Mouse (Mus musculus) CH12.LX (cell line): Measurements from ENCODE around the gene Adgrl3. TPM values are rescaled to one million over a fixed set of nuclear protein-coding genes. Genes with fewer than 3 reads are reported as not detected.

Experiments
- DNase-seq: peaks from one replicate; pipeline ENCODE4 v3.0.0-alpha.2; 2013; ENCODE audit errors: extremely low read depth
- H3K27ac ChIP-seq: 2 replicates; pipeline ENCODE4 v1.5.1; 2012; ENCODE audit warnings: low read depth, mild to moderate bottlenecking, control low read depth, moderate library complexity; ENCODE audit not compliant: insufficient read depth
- H3K27me3 ChIP-seq: replicated peaks from 2 replicates; pipeline ENCODE3; 2012; ENCODE audit warnings: inconsistent platforms
- H3K36me3 ChIP-seq, 2 experiments: replicated peaks in 1 of 2; 2 replicates each; pipeline versions ENCODE3 to v1.6.1; 2012; ENCODE audit warnings: inconsistent platforms in 1 of 2, low read length in 1 of 2, mild to moderate bottlenecking in 1 of 2, mixed read lengths in 1 of 2, moderate library complexity in 1 of 2; ENCODE audit not compliant: control insufficient read depth in 1 of 2, insufficient read depth in 1 of 2
- H3K4me1 ChIP-seq, 2 experiments: 2 replicates each; pipeline ENCODE4 v1.6.1; 2012; ENCODE audit warnings: inconsistent platforms in 1 of 2, moderate library complexity in 1 of 2; ENCODE audit not compliant: insufficient read depth in 2 of 2, control insufficient read depth in 1 of 2
- H3K4me2 ChIP-seq: 2 replicates; pipeline ENCODE4 v1.6.1; 2012; ENCODE audit warnings: low read depth, mild to moderate bottlenecking, control low read depth; ENCODE audit not compliant: poor library complexity, insufficient read depth, severe bottlenecking
- H3K4me3 ChIP-seq, 3 experiments: fragments of 150-350 bp in 1 of 3; sonication (generic) in 1 of 3; replicated peaks in 1 of 3; 2 replicates each; pipeline versions ENCODE3 to v1.5.1; 2011 to 2012; ENCODE audit warnings: low read depth in 2 of 3, low read length in 2 of 3, mild to moderate bottlenecking in 2 of 3, moderate library complexity in 2 of 3, control low read depth in 1 of 3, improper control_type of control experiment in 1 of 3, inconsistent platforms in 1 of 3, mixed read lengths in 1 of 3; ENCODE audit not compliant: poor library complexity in 1 of 3
- H3K79me2 ChIP-seq: replicated peaks from 2 replicates; pipeline ENCODE4 v1.6.1; 2012; ENCODE audit warnings: mild to moderate bottlenecking, moderate library complexity; ENCODE audit not compliant: control insufficient read depth, poor library complexity, insufficient read depth, severe bottlenecking; ENCODE audit errors: extremely low read depth
- H3K9ac ChIP-seq: 2 replicates; pipeline ENCODE4 v1.6.1; 2012; ENCODE audit warnings: low read depth, mild to moderate bottlenecking, control low read depth, moderate library complexity; ENCODE audit not compliant: insufficient read depth
- H3K9me3 ChIP-seq: replicated peaks from 2 replicates; pipeline ENCODE3; 2012; ENCODE audit warnings: low read length, inconsistent platforms, mixed read lengths
- BHLHE40 ChIP-seq: IDR thresholded peaks from 2 replicates; pipeline ENCODE4 v1.6.1; 2011; ENCODE audit warnings: mild to moderate bottlenecking, low read depth, low read length, improper control_type of control experiment
- CHD2 ChIP-seq: IDR thresholded peaks from 2 replicates; pipeline ENCODE4 v1.6.1; 2011; ENCODE audit warnings: low read length, improper control_type of control experiment
- ELF1 ChIP-seq: IDR thresholded peaks from 2 replicates; pipeline ENCODE4 v1.6.1; 2014; ENCODE audit warnings: low read depth, mild to moderate bottlenecking, inconsistent platforms, low read length, improper control_type of control experiment
- EP300 ChIP-seq: IDR thresholded peaks from 2 replicates; pipeline ENCODE4 v1.6.1; 2011; ENCODE audit warnings: low read length, improper control_type of control experiment
- ETS1 ChIP-seq: conservative IDR thresholded peaks from 2 replicates; pipeline ENCODE4 v1.6.1; 2012; ENCODE audit warnings: low read depth, mild to moderate bottlenecking, inconsistent platforms, low read length, improper control_type of control experiment, moderate library complexity
- HCFC1 ChIP-seq: IDR thresholded peaks from 2 replicates; pipeline ENCODE4 v1.6.1; 2012; ENCODE audit warnings: low read depth, mild to moderate bottlenecking, inconsistent platforms, low read length, improper control_type of control experiment
- IRF4 ChIP-seq: IDR thresholded peaks from 2 replicates; pipeline ENCODE4 v1.6.1; 2014; ENCODE audit warnings: low read depth, mild to moderate bottlenecking, inconsistent platforms, low read length, improper control_type of control experiment
- JUN ChIP-seq: IDR thresholded peaks from 2 replicates; pipeline ENCODE4 v1.6.1; 2011; ENCODE audit warnings: low read depth, mild to moderate bottlenecking, low read length, improper control_type of control experiment, moderate library complexity; ENCODE audit not compliant: insufficient read depth
- MAX ChIP-seq: IDR thresholded peaks from 2 replicates; pipeline ENCODE4 v1.6.1; 2011; ENCODE audit warnings: low read length, improper control_type of control experiment
- MAZ ChIP-seq: IDR thresholded peaks from 2 replicates; pipeline ENCODE4 v1.6.1; 2012; ENCODE audit warnings: low read depth, mild to moderate bottlenecking, inconsistent platforms, low read length, improper control_type of control experiment, moderate library complexity
- MEF2A ChIP-seq: IDR thresholded peaks from 2 replicates; pipeline ENCODE4 v1.6.1; 2014; ENCODE audit warnings: low read depth, mild to moderate bottlenecking, inconsistent platforms, low read length, improper control_type of control experiment, borderline replicate concordance
- MXI1 ChIP-seq: IDR thresholded peaks from 2 replicates; pipeline ENCODE4 v1.6.1; 2011; ENCODE audit warnings: mild to moderate bottlenecking, low read depth, low read length, improper control_type of control experiment
- NELFE ChIP-seq: IDR thresholded peaks from 2 replicates; pipeline ENCODE4 v1.6.1; 2011; ENCODE audit warnings: low read depth, low read length, improper control_type of control experiment
- PAX5 ChIP-seq: IDR thresholded peaks from 2 replicates; pipeline ENCODE4 v1.6.1; 2012; ENCODE audit warnings: low read length, inconsistent platforms, mixed read lengths
- TBP ChIP-seq: conservative IDR thresholded peaks from 2 replicates; pipeline ENCODE4 v1.6.1; 2011; ENCODE audit warnings: low read depth, low read length, improper control_type of control experiment
- UBTF ChIP-seq: IDR thresholded peaks from 2 replicates; pipeline ENCODE4 v1.6.1; 2012; ENCODE audit warnings: low read depth, mild to moderate bottlenecking, inconsistent platforms, low read length, improper control_type of control experiment, moderate library complexity
- USF1 ChIP-seq: IDR thresholded peaks from 2 replicates; pipeline ENCODE4 v1.6.1; 2014; ENCODE audit warnings: low read depth, mild to moderate bottlenecking, inconsistent platforms, low read length, improper control_type of control experiment
- USF2 ChIP-seq: conservative IDR thresholded peaks from 2 replicates; pipeline ENCODE4 v1.6.1; 2011; ENCODE audit warnings: low read depth, low read length, improper control_type of control experiment
- ZMIZ1 ChIP-seq: IDR thresholded peaks from 2 replicates; pipeline ENCODE4 v1.6.1; 2012; ENCODE audit warnings: low read depth, mild to moderate bottlenecking, inconsistent platforms, low read length, improper control_type of control experiment
- ZNF384 ChIP-seq: IDR thresholded peaks from 2 replicates; pipeline ENCODE4 v1.6.1; 2012; ENCODE audit warnings: low read depth, low read length, improper control_type of control experiment, inconsistent platforms
- dilution Hi-C: fragments of 300-500 bp; cut with MboI; formaldehyde crosslinking; loops from 2 replicates; pipeline ENCODE4 v1.14.3; 2020; ENCODE audit warnings: low sequenced_read_pairs; ENCODE audit not compliant: extremely low pct_unique_long_range_greater_than_20kb, extremely low pct_ligation_motif_present
- in situ Hi-C: fragments of 300-500 bp; cut with MboI; formaldehyde crosslinking; loops from 3 replicates; pipeline ENCODE4 v1.14.3; 2019; ENCODE audit warnings: low sequenced_read_pairs, low pct_ligation_motif_present, low pct_unique_long_range_greater_than_20kb, mixed read lengths
- polyA plus RNA-seq: library from polyadenylated mRNA; unstranded; fragments of >175 nt; gene quantifications from 2 replicates; pipeline ENCODE4 v1.2.1, GENCODE M21; 2012; ENCODE audit warnings: low read depth; ENCODE audit not compliant: insufficient read length
- total RNA-seq, 2 experiments: library from RNA; depleted of rRNA; stranded (reverse); fragments of 300-350 nt in 1 of 2; fragments of >200 nt in 1 of 2; gene quantifications; 2 replicates each; pipeline ENCODE4 v1.2.3; 2012 to 2014

The Adgrl3 gene
- total and polyA plus RNA-seq, 3 experiments: 0.13 TPM; not detected in 2

DNA sequence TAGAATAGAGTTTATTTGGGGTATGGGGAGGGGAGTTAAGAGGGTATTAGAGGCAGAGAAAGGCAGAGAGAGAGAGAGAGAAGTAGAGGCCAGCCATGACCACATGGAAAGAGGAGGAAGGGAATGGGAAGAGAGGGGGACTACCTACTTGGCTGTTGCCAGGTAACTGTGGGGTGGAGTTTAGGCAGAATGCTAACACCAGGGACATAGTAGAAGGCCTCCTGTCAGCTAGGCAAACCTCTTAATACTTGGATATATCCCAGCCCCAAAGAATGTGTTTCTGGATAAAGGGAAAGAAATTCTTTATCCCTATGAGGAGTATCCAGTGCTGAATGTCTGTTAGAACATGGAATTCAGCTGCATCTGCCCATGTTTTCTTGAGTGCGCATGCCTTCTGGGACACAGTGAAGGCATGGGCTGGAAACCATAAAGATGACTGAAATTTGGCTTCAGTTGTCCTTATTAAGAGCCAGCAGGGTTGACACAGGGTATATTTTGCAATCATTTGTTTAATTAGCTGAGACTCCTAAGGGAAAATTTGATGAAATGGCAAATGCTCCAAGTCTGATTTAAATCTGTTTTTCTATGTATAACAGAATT, 573.6 kb downstream of the Adgrl3 start:
- DNase-seq: no peak
- Histone ChIP-seq H3K4me2 (no peak overlapping the region), H3K4me3 (no peak overlapping the region), H3K4me1 (no peaks in the 10 kb centered on the region), H3K27me3 (no peaks in the 10 kb centered on the region), H3K36me3 (no peaks in the 10 kb centered on the region), H3K79me2 (no peaks in the 10 kb centered on the region), H3K9me3 (no peaks in the 10 kb centered on the region), H3K27ac (no peak overlapping the region), H3K9ac (no peak overlapping the region)
- in situ Hi-C loops (no loop called here), dilution Hi-C loops (no loop called here)
- TF ChIP-seq USF1: no peak
- TF ChIP-seq EP300: no peak
- TF ChIP-seq ETS1: no peak
- TF ChIP-seq ELF1: no peak
- TF ChIP-seq ZNF384: no peak
- TF ChIP-seq MXI1: no peak
- no peak for TF ChIP-seq MEF2A
- TF ChIP-seq MAZ: no peak
- no peak for TF ChIP-seq ZMIZ1

DNA sequence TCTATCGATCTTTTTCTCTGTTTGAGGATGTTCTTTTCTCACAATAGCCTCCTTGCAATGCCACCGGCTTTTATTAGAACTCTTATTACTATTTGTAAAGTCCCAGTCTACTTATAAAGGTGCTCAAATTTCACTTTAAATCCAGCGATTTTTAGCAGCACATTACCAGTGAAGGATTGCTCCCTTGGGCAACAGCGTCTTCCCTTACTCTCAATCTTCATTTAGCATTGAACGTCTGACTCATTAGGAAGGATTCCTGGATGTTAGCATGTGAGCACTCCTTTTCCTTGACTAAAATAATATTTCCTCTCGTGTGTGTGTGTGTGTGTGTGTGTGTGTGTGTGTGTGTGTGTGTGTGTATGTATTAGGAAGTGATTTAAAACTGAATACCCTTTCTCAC, 578.1 kb downstream of the Adgrl3 start:
- no peak overlapping the region for H3K4me3 ChIP-seq
- TF ChIP-seq TBP (no peak), HCFC1 (no peak), CHD2 (no peak), USF1 (no peak), BHLHE40 (no peak), MAX (no peak), IRF4 (no peak), USF2 (no peak), EP300 (no peak), JUN (no peak), ELF1 (no peak), ZMIZ1 (no peak), PAX5 (no peak), NELFE (no peak), UBTF (no peak)
- no peak overlapping the region for H3K9ac ChIP-seq
- DNase-seq: no peak
- in situ Hi-C loops (no loop called here), dilution Hi-C loops (no loop called here)
- H3K9me3 ChIP-seq: no peaks in the 10 kb centered on the region
- H3K27me3 ChIP-seq: no peaks in the 10 kb centered on the region
- H3K27ac ChIP-seq: no peak overlapping the region
- H3K4me2 ChIP-seq: no peak overlapping the region
- no peaks in the 10 kb centered on the region for H3K79me2 ChIP-seq
- no peaks in the 10 kb centered on the region for H3K4me1 ChIP-seq
- H3K36me3 ChIP-seq: no peaks in the 10 kb centered on the region
